Mouse (Mus musculus) ES-Bruce4 (cell line): ENCODE measurements around the gene Scn2a.

ENCODE experiments used
- CTCF ChIP-seq: IDR thresholded peaks from one replicate; pipeline ENCODE4 v1.8.1; 2011; ENCODE audit warnings: low read depth, low read length
- EP300 ChIP-seq: IDR thresholded peaks from 2 replicates; pipeline ENCODE4 v1.6.1; 2011; ENCODE audit warnings: low read depth, low read length; ENCODE audit not compliant: insufficient read depth
- POLR2A ChIP-seq: IDR thresholded peaks from one replicate; pipeline ENCODE4 v1.8.1; 2011; ENCODE audit warnings: low read length; ENCODE audit not compliant: insufficient read depth

- TF ChIP-seq CTCF, result no peak
- TF ChIP-seq EP300, result no peak
- no peak for TF ChIP-seq POLR2A
Measured at GRCm38 (mm10) chr2:65806556-65806955, 186.0 kb downstream of the Scn2a start.
